Mouse (Mus musculus): ENCODE results near the gene Dnajb7.

Gene Dnajb7

GRCm38 (mm10) chr15:81365246-81365645 lies 42.9 kb downstream of the Dnajb7 start:
- no peak for DNase-seq (ENCODE audit: low read depth, low spot score)

- no peak for DNase-seq (ENCODE audit: low read depth, low spot score)
These were observed 43.8 kb downstream of the Dnajb7 start for GRCm38 (mm10) chr15:81364271-81364670.

GRCm38 (mm10) chr15:81362501-81362900 lies 45.6 kb downstream of the Dnajb7 start:
- no peak for DNase-seq (ENCODE audit: low read depth, low spot score)

GRCm38 (mm10) chr15:81361417-81362015 lies 46.6 kb downstream of the Dnajb7 start:
- no peak for DNase-seq (ENCODE audit: low read depth, low spot score)

GRCm38 (mm10) chr15:81361022-81361404 lies 47.1 kb downstream of the Dnajb7 start:
- no peak for DNase-seq (ENCODE audit: low read depth, low spot score)

- DNase-seq (ENCODE audit: low read depth, low spot score), result peak; percentile 88
These were observed 47.6 kb downstream of the Dnajb7 start, which contains the start of gene Slc25a17 for GRCm38 (mm10) chr15:81360345-81361021. Slc25a17 (minus strand) TSS chr15:81360812.

GRCm38 (mm10) chr15:81359421-81359820 lies 48.7 kb downstream of the Dnajb7 start:
- DNase-seq (ENCODE audit: low read depth, low spot score), result no peak

GRCm38 (mm10) chr15:81358943-81359342 lies 49.2 kb downstream of the Dnajb7 start:
- DNase-seq (ENCODE audit: low read depth, low spot score), result no peak

- DNase-seq (ENCODE audit: low read depth, low spot score), result no peak
These were observed 51.2 kb downstream of the Dnajb7 start for GRCm38 (mm10) chr15:81356946-81357345.

All from retina, adult 2 months (tissue).